Mouse (Mus musculus) embryonic facial prominence, embryonic 14.5 days (tissue): Measurements from ENCODE around the gene Fyb2. TPM values are rescaled to one million over a fixed set of nuclear protein-coding genes. Genes with fewer than 3 reads are reported as not detected.

Experiments used
- ATAC-seq: fragments of 200-750 bp; cut with Nextera tagmentation; 2 replicates; pipeline ENCODE4 v1.8.0; 2017; ENCODE audit warnings: low read depth, moderate number of reproducible peaks, moderate TSS enrichment
- DNase-seq: peaks from one replicate; pipeline ENCODE4 v3.0.0-alpha.2; 2015; ENCODE audit warnings: low spot score
- H3K27ac ChIP-seq: fragments of 300-500 bp; sonication (generic); replicated peaks from 2 replicates; pipeline ENCODE4 v1.5.1; 2014; ENCODE audit warnings: low read depth, mild to moderate bottlenecking, low read length, moderate library complexity
- H3K27me3 ChIP-seq: fragments of 300-500 bp; sonication (generic); replicated peaks from 2 replicates; pipeline ENCODE4 v1.6.1; 2014; ENCODE audit warnings: low read length; ENCODE audit not compliant: control insufficient read depth, insufficient read depth
- H3K36me3 ChIP-seq: fragments of 300-500 bp; sonication (generic); 2 replicates; pipeline ENCODE4 v1.6.1; 2014; ENCODE audit warnings: low read length, mixed read lengths; ENCODE audit not compliant: control insufficient read depth, insufficient read depth
- H3K4me1 ChIP-seq: fragments of 300-500 bp; sonication (generic); 2 replicates; pipeline ENCODE4 v1.6.1; 2014; ENCODE audit warnings: antibody characterized with exemption, low read length; ENCODE audit not compliant: control insufficient read depth, insufficient read depth
- H3K4me2 ChIP-seq: fragments of 300-500 bp; sonication (generic); 2 replicates; pipeline ENCODE4 v1.6.1; 2014; ENCODE audit warnings: low read depth, mild to moderate bottlenecking, low read length, moderate library complexity, mixed read lengths
- H3K4me3 ChIP-seq: fragments of 300-500 bp; sonication (generic); 2 replicates; pipeline ENCODE4 v1.5.1; 2014; ENCODE audit warnings: low read depth, mild to moderate bottlenecking, low read length
- H3K9ac ChIP-seq: fragments of 300-500 bp; sonication (generic); 2 replicates; pipeline ENCODE4 v1.6.1; 2014; ENCODE audit warnings: low read depth, mild to moderate bottlenecking, low read length, moderate library complexity, mixed read lengths
- H3K9me3 ChIP-seq: fragments of 300-500 bp; sonication (generic); 2 replicates; pipeline ENCODE4 v1.6.1; 2016; ENCODE audit warnings: low read length; ENCODE audit not compliant: control insufficient read depth
- WGBS: fragments of 180-500 bp; shearing (Covaris S2); extraction: QIAGEN DNeasy Blood & Tissue Kit; methylation state at CpG from one replicate; pipeline ENCODE4 v1.1.7; 2014; 5-methylcytosine and 5-hydroxymethylcytosine counted together
- polyA plus RNA-seq: library from polyadenylated mRNA; unstranded; fragments of >200 nt; fragmentation: Nextera tagmentation; extraction: Ambion mirVana; gene quantifications from 2 replicates; pipeline ENCODE4 v1.2.1, GENCODE M21; 2014

The Fyb2 gene
- polyA plus RNA-seq, result 0.28 and 0.38 TPM in 2 replicates

DNA sequence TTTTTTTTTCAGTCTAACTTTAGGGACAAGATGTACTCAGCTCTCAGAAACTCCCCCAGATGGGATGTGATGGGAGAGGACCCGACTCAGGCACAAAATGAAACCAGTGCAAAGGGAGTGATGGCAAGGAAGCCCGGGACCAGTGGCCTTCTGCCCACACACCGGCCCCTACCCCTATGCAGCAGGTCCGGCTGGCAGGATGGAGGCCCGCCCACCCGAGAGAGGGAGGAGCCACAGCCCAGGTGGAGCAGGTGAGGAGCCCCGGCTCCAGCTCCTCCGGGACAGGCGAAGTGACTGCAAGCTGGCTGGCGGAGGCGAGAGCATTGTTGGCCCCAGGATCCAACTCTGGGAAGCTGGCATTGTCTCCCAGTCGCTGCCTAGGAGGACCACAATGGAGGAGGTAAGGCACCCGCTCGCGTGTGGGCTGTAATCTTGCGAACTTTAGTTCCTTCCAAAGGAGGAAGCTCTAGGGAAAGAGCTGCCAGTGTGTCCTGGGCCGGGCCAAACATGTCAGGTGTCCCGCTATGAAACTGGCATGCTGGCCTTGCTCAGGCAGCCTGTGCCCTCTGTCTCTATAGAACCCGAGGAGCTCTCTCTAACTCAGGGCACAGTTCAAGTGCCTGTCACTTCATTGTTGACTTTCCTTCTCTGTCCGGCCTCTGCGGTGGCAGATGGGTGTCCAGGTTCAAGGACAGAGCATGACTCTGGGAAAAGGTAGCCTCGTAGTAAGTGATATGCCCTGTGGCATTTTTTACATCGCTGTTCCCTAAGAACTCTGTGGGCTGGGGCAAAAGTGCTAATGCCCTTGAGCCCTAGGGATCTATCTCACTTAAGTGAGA is at the start of gene Fyb2:
Gene Fyb2, plus strand, starts transcription at position 166 of the 839 bp plus-strand sequence.
- no peak within 1 kb of the TSS for H3K9ac ChIP-seq
- DNase-seq (no peak), ATAC-seq (no peak; the same call in 1 of the 2 replicates)
- H3K4me2 ChIP-seq, result peak within 1 kb of the TSS; percentile 43
- no peaks in the 10 kb centered on the region for H3K36me3 ChIP-seq
- 0 out of 2 replicates have a peak, but pooled peaks cover 10% of the 10 kb centered on the region for H3K27me3 ChIP-seq
- H3K4me3 ChIP-seq, result peak within 1 kb of the TSS; percentile 14
- peaks cover 4% of the 10 kb centered on the region; the same call in 1 of the 2 replicates for H3K4me1 ChIP-seq
- 17% methylated on average over 23 of the region's 23 CpGs for WGBS
- H3K27ac ChIP-seq, result no peak within 1 kb of the TSS
- H3K9me3 ChIP-seq, result no peaks in the 10 kb centered on the region

DNA sequence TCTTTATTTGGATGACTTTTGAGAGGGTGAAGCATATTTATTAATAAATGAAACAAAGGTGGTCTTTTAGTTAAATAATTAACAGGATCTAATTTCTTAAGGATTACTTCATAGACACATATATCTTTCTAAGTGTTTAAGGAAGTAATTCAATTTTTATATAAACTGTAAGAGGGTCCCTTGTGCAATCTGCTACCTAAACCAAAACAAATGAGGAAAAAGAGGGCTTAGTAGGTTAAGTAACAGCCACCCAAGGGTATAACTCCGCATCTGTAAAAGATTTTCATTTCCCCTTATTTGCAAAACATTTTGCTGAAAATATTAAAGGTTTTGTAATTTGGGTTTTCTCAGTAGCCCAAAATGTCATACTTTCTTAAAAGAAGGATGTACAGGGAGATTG is 48.9 kb upstream of the Fyb2 start:
- no peaks in the 10 kb centered on the region; the same call in 1 of the 2 replicates for H3K27me3 ChIP-seq
- H3K36me3 ChIP-seq, result no peaks in the 10 kb centered on the region
- no peak overlapping the region for H3K4me3 ChIP-seq
- ATAC-seq (no peak), DNase-seq (no peak)
- no peaks in the 10 kb centered on the region for H3K9me3 ChIP-seq
- no peak overlapping the region for H3K27ac ChIP-seq
- no peak overlapping the region for H3K4me2 ChIP-seq
- H3K4me1 ChIP-seq, result no peaks in the 10 kb centered on the region
- no peak overlapping the region for H3K9ac ChIP-seq
- 50% methylated on average over 1 of the region's 1 CpGs for WGBS

DNA sequence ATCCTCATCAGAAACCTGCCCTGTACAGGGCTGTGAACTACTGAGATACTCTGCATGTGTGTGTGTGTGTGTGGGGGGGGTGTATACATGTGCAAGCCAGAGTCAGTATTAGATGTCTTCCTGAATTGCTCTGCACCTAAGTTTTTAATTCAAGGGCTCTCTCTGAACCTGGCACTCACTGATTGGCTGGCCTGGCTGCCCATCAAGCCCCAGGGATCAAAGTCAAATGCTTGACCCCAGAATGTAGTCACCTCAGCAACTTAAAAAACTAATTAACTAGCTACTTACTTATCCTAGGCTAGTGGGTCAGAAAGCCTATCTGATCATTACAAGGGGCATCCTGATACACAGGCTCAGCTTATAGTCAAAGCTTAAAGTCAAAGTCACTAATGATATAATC is 43.7 kb upstream of the Fyb2 start:
- Histone ChIP-seq H3K4me3 (no peak overlapping the region), H3K4me2 (no peak overlapping the region), H3K27ac (no peak overlapping the region), H3K27me3 (no peaks in the 10 kb centered on the region), H3K4me1 (no peaks in the 10 kb centered on the region), H3K9me3 (no peaks in the 10 kb centered on the region), H3K36me3 (no peaks in the 10 kb centered on the region), H3K9ac (no peak overlapping the region)
- ATAC-seq (no peak), DNase-seq (no peak)

DNA sequence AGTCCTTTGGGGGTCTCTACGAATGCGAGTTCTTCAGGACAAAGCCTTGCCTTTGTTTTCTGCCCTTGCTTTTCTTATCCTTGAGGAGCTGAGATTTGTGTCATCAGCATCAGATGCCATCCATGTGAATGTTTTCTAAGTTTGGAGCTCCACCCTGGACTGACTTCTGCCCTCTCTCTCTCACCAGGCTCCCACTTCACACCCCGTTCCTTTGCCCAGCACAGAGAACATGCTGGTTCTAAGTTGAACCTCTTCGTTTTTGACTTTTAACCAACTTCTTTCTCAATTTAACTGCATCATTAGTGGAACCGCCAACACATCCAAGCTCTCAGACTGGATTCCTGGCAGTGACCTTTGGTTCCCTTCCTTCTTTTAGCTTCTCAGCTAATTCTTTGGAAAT is 43.1 kb upstream of the Fyb2 start:
- no peak for ATAC-seq
- no peak overlapping the region for H3K4me3 ChIP-seq
- H3K9ac ChIP-seq, result no peak overlapping the region
- DNase-seq, result no peak
- no peak overlapping the region for H3K27ac ChIP-seq
- WGBS, result 86% methylated on average over 5 of the region's 5 CpGs
- no peak overlapping the region for H3K4me2 ChIP-seq
- no peaks in the 10 kb centered on the region for H3K27me3 ChIP-seq
- H3K4me1 ChIP-seq, result no peaks in the 10 kb centered on the region
- no peaks in the 10 kb centered on the region for H3K36me3 ChIP-seq
- H3K9me3 ChIP-seq, result no peaks in the 10 kb centered on the region

DNA sequence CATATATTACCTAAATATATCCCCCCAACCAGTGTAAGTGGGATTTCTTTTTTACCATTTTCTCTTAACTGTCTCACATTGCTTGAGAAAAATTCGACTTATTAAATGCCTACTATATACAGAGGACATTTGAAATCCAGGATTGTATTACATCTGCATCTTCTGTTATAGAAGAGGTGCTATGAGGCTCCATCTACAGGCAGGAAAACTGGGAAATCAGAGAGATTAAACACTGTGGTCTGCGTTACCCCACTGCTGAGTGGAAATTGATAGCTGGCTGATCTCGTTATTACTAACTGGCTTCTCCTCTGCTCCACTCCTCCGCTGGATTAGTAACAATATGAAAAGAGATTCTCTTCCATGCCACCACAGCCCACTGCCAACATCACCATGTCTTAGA is 37.4 kb upstream of the Fyb2 start:
- no peak overlapping the region for H3K27ac ChIP-seq
- no peaks in the 10 kb centered on the region for H3K36me3 ChIP-seq
- H3K9ac ChIP-seq, result no peak overlapping the region
- H3K4me2 ChIP-seq, result no peak overlapping the region
- no peak overlapping the region for H3K4me3 ChIP-seq
- WGBS, result 57% methylated on average over 4 of the region's 4 CpGs
- ATAC-seq, result no peak
- H3K27me3 ChIP-seq, result no peaks in the 10 kb centered on the region
- no peak for DNase-seq
- no peaks in the 10 kb centered on the region for H3K9me3 ChIP-seq
- H3K4me1 ChIP-seq, result no peaks in the 10 kb centered on the region

DNA sequence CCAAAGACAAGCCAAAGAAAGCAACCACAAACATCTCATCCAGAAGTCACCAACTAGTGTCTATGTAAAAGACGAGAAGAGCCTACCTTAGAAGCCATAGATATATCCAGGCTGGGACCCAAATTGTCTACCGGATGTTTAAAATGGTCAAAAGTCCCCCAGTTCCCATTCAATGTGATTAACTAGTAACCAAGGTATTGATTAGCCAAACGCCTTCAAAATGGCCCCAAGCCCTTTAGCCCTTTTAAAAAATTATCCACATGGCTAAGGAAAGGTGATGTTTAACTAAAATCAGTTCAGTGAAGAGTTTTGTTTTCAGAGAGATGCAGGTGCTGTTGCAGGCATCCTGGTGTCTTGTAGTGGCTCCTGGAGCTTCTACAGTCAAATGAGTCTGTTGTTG is 36.9 kb upstream of the Fyb2 start, which contains the start of gene C8a:
Gene C8a, minus strand, starts transcription at position 76 of the 400 bp plus-strand sequence.
- Histone ChIP-seq H3K4me3 (no peak within 1 kb of the TSS), H3K36me3 (no peaks in the 10 kb centered on the region), H3K27me3 (no peaks in the 10 kb centered on the region), H3K4me2 (no peak within 1 kb of the TSS), H3K27ac (no peak within 1 kb of the TSS), H3K9ac (no peak within 1 kb of the TSS), H3K4me1 (no peaks in the 10 kb centered on the region), H3K9me3 (no peaks in the 10 kb centered on the region)
- ATAC-seq (no peak), DNase-seq (no peak)
- WGBS, result 74% methylated on average over 3 of the region's 3 CpGs

DNA sequence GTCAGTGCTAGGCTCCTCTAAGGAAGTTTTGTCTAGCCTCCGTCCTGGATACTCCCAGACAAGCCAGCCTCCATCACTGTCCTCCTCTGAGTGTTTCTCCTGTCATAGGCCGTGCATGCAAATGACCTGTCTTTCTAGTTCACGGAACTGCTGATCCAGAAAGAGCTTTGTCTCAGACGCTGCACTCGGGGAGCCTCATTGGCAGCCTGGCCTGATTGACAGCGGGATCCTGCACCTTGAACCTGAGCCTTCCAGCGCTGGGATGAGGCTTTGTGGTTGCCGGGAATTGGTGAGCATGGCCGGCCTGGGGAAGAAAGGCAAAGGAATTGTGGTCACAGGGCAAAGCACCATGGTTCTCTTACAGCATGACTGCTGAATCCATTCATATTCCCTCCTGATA is 25.8 kb upstream of the Fyb2 start:
- no peak for DNase-seq
- H3K27me3 ChIP-seq, result no peaks in the 10 kb centered on the region
- no peak overlapping the region for H3K4me3 ChIP-seq
- no peaks in the 10 kb centered on the region for H3K36me3 ChIP-seq
- H3K9me3 ChIP-seq, result no peaks in the 10 kb centered on the region
- ATAC-seq, result no peak
- peaks cover 6% of the 10 kb centered on the region; the same call in 1 of the 2 replicates for H3K4me1 ChIP-seq
- H3K4me2 ChIP-seq, result no peak overlapping the region
- WGBS, result 62% methylated on average over 9 of the region's 9 CpGs
- H3K9ac ChIP-seq, result no peak overlapping the region
- H3K27ac ChIP-seq, result no peak overlapping the region

DNA sequence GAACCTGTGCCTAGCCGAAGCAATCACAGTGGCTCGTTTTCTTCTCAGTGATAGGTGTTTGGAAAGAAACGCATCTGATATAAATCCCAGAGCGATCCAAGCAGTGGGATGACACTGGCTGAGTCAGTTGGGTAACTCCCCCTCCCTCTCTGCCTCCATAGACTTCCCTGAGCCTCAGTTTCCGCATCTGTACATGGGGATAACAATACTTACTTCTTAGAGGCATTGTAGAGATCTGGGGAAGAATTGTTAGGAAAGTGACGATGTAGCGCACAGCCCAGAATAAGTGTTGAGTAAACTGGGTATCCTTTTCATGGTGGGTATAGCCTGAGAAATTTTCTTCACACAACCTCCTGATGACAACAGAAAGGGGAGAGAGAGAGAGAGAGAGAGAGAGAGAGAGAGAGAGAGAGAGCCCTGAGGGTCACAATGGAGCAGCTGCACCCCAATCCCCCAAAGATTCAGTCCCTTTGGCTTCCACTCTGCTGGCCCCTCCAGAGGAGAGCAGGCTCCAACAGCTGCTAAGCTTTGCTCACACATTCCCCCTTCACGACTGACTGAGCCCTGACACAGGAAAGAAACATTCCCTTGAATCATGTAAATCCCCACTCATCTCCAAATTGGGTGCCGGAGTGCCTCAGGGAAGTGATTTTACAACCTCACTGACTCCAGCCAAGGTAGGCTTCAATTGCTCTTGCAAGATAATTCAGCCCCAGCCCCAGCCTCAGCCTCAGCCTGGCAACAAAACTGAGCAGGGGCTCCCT is 24.6 kb upstream of the Fyb2 start:
- Histone ChIP-seq H3K4me3 (no peak overlapping the region), H3K27ac (no peak overlapping the region), H3K36me3 (no peaks in the 10 kb centered on the region), H3K4me2 (no peak overlapping the region), H3K9me3 (no peaks in the 10 kb centered on the region), H3K9ac (no peak overlapping the region), H3K4me1 (peaks cover 6% of the 10 kb centered on the region; the same call in 1 of the 2 replicates), H3K27me3 (no peaks in the 10 kb centered on the region)
- peak; percentile 27 for DNase-seq
- 76% methylated on average over 9 of the region's 9 CpGs for WGBS
- ATAC-seq, result peak; percentile 37; the same call in 1 of the 2 replicates
